Mouse (Mus musculus): ENCODE measurements around the gene 2310034G01Rik. TPM values are rescaled to one million over a fixed set of nuclear protein-coding genes. Genes with fewer than 3 reads are reported as not detected.

The 2310034G01Rik gene
- polyA plus RNA-seq, 2 experiments from 2014 or later: 0.23 TPM; not detected in 1

DNA sequence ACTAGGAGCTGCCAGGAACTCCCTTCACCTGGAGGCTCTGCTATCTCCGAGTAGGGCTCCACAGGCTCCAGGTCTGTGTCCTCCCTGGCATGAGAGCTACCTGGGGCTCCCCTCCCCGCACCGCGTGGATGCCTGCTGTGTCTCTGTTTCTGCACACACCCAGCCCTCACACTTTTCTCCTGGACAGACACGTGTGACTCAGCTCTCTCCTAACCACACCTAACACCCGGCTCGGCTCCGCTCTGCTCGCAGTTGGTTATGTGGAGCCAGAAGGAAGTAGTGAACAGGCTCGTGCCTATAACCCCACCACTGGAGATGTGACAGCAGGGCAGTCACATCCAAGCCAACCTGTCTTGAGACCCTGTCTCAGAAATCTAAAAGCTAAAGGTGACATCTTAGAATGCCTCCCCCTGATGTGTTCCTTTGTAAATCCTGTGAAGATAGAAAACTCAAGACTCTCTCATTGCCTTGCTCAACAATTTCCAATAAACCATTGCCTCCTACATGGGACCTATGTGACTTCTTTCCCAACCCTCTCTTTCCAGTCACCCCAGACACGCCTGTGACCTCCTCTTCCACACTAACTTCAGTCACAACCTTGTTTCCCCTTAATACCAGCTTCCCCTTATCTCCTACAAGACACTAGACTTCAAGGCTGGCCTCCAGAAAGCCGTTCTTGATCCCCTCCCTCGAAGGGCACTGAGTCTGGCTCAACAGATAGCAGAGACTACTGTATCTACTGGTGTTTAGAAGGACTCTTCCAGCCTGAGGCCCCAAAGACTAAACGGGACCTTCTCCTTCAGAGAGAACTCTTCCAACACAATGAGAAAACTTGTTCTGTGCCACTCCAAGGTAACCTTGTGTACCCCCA is 35.0 kb downstream of the 2310034G01Rik start:
- no peak for ATAC-seq

DNA sequence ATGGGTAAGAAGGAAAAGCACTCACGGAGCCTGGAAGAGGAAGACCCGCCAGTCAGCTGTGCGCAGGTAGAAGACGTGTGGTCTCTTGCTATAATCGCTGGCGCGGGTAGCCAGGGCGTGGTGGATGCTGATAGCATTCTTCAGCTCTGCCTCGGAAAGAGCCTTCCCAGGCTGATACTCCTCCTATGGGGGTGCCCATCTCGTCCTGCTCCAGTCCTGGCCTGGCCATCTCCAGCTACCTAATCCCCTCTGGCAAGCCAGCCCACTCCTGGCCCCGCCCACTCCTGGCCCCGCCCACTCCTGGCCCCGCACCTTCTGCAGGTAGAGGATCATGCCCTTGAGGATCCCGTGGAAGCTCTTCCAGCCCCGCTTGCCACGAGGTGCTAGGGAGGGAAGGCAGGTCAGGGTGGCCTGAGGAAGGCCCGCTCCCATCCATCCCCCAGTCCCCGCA is 35.9 kb downstream of the 2310034G01Rik start:
- ATAC-seq: no peak

DNA sequence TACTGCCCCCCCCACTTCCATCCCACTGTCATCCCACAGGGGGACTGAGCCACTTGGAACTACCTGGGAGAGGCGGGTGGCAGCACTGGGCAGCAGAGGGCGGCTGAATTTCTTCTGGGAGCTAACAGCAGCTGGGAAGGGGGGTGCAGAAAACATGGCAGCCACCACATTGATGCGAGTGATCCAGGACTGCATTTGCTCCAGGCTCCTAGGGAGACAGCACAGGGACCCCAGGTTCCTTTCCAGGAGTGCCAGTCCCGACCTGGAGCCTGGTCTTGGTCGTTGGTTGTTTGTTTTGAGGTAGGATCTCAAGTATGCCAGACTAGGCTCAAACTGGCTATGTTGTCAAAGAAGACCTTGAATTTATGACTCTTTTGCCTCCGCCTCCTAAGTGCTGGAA is 36.5 kb downstream of the 2310034G01Rik start:
- ATAC-seq: no peak

DNA sequence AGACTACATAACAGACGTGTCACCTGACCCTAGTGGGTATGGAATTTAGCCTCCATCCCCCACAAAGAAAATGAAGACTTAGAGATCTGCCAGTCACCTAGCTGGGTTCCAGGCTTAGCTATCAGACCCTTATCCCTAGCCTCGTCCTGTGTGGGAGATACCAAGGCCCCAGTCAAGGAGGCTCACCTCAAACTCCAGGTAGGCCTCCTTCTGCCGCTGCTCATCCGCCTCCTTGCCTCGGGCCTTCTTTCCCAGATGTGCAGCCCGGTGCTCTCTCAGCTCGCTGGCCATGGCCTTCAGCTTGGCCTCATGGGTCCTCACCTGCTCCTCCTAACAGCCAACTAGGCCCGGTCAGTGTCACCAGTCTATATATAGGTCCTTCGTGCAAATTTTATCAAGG is 37.0 kb downstream of the 2310034G01Rik start:
- no peak for ATAC-seq

DNA sequence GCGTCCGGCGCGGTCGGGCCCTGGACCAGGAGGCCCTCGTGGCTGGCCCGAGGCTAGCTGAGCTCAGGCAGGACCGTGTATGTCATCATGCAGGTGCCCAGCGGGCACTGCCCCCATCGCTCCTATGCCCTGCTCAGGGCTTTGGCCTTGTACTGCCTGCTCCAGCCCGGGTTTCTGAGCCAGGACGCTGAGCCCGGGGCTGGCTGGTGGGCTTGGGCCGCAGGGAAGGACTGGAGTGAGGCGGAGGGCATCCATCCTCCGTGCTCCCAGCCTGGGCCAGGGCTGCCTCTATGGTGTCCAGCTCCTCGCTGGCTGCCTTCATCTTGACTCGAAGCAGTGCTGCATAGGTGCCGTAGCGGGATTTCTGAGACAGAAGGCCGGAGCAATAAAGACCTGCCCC is 37.5 kb downstream of the 2310034G01Rik start:
- no peak for ATAC-seq

DNA sequence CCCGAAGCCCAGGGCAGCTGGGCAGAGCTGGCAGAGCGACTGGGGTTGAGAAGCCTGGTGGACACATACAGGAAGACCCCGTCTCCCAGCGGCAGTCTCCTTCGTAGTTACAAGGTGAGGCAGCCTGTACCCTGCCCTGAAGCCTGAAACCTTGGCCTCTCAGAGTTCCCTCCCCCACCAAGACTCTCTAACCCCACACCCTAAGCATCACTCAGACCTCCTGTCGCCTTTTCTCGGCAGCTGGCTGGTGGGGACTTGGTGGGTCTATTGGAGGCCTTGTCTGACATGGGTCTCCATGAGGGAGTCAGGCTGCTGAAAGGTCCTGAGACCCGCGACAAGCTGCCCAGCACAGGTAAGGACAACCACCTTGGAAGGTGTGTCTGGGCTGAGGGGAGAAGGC is 38.8 kb downstream of the 2310034G01Rik start:
- ATAC-seq: no peak

DNA sequence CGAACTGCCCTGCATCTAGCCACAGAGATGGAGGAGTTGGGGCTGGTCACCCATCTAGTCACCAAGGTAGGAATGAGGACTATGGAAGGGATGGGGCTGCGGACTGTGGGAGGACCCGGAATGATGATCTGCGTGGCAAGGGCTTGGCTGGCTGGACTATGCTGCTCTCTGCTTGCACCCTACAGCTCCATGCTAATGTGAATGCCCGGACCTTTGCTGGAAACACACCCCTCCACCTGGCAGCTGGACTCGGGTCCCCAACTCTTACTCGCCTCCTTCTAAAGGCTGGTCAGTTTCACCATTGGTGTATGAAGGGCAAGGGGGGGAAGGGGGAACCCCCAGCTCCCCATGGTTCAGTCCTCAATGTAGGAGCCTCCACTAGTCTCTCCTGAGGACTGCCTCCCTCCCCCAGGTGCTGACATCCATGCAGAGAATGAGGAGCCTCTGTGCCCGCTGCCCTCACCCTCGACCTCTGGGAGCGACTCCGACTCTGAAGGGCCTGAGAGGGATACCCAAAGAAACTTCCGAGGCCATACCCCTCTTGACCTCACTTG is 39.7 kb downstream of the 2310034G01Rik start:
- ATAC-seq: no peak

DNA sequence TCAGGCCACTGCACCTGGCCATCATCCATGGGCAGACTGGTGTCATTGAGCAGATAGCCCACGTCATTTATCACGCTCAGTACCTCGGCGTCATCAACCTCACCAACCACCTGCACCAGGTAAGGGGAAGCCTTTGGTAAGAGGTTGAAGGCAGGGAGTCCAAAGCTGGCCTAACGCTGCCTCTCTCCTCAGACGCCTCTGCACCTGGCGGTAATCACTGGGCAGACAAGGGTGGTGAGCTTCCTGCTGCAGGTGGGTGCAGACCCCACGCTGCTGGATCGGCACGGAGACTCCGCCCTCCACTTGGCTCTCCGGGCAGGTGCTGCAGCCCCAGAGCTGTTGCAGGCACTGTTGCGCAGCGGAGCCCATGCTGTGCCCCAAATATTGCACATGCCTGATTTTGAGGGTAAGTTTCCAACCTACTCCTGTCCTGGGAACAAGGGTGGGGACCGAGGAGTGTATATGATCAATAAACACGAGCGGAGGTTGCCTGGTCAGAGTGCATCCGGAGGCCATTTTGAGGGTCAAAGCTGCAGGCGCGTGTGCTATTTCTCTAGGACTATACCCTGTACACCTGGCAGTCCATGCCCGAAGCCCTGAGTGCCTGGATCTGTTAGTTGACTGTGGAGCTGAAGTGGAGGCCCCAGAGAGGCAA is 40.3 kb downstream of the 2310034G01Rik start:
- no peak for ATAC-seq

DNA sequence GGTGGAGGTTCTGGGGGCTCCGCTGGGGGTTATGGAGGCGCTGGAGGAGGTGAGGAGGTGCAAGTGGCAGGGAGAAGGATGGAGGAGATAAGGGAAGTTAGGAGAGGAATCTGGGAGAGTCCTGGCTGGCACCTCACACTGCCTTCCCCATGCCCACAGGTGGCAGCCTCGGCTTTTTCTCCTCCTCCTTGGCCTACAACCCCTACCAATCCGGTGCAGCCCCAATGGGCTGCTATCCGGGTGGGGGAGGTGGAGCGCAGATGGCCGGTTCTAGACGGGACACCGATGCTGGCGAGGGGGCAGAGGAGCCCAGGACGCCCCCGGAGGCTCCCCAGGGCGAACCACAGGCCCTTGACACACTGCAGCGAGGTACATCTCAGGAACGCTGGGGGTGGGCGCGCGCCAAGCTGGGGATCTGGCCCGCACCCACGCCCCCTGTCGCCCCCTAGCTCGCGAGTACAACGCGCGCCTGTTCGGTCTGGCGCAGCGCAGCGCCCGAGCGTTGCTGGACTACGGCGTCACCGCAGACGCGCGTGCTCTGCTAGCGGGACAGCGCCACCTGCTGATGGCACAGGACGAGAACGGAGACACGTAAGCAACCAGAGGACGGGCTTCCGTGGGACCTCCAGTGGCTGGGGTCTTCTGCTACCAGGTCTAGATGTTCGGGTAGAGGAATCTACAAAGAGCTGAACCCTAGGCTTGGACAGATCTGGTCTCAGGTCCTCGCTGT is 41.2 kb downstream of the 2310034G01Rik start:
- peak; percentile 13 for ATAC-seq

DNA sequence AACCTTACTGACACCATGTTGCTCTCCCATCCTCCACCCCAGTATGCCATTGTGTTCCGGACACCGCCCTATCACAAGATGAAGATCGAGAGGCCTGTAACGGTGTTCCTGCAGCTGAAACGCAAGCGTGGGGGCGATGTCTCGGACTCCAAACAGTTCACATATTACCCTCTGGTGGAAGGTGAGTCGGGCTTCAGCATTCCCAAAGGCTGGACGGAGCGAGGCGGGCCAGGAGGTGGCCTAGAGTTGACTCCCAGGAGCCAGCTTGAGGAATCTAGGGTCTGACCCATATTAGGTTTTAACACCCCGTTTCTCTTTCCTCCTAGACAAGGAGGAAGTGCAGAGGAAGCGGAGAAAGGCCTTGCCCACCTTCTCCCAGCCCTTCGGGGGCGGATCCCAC is 41.8 kb downstream of the 2310034G01Rik start:
- ATAC-seq: no peak

DNA sequence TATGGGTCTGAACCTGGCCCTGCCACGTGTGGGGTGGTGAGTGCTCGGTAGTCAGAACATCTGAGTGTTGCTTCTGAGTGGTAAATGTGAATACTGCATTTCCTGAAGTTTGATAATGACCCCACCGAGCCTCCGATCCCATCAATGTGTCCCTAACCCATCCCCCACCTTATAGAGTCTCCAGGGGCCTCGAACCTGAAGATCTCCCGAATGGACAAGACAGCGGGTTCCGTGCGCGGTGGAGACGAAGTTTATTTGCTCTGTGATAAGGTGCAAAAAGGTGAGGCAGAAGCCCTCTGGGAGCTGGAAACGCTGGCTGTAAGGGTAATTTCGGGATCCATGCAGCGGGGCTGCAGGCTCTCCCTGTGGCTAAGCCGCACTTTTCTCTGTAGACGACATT is 42.3 kb downstream of the 2310034G01Rik start:
- ATAC-seq: no peak

DNA sequence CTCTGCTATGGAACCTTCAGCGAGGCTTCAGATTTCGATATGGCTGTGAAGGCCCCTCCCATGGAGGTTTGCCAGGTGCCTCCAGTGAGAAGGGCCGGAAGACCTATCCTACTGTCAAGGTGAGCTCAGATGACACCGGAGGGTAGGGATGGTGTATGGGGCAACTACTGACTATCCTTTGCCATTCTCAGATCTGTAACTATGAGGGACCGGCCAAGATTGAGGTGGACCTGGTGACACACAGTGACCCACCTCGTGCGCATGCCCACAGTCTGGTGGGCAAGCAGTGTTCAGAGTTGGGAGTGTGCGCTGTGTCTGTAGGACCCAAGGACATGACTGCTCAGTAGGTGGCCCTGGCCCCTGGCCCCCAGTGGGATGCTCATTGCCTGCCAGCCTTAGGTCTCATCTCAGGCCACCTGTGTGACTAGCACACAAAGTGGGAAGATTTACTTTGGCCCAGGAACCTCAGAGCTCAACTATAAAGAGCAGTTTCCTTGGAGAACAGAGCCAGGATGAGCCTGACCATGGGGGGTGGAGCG is 43.3 kb downstream of the 2310034G01Rik start:
- ATAC-seq: no peak

DNA sequence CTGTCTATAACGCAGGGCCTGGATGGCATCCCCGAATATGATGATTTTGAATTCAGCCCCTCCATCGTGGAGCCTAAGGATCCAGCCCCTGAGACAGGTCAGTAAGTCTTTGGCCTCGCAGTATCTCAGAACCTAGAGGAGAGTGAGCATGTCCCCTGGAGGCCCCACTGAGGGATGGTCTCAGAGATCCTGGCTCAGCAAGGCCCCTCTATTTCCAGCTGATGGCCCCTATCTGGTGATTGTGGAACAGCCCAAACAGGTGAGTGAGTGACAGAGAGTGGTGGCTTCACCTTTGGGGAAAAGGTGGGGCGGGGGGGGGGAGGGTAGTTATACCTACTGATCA is 43.9 kb downstream of the 2310034G01Rik start:
- ATAC-seq: no peak

DNA sequence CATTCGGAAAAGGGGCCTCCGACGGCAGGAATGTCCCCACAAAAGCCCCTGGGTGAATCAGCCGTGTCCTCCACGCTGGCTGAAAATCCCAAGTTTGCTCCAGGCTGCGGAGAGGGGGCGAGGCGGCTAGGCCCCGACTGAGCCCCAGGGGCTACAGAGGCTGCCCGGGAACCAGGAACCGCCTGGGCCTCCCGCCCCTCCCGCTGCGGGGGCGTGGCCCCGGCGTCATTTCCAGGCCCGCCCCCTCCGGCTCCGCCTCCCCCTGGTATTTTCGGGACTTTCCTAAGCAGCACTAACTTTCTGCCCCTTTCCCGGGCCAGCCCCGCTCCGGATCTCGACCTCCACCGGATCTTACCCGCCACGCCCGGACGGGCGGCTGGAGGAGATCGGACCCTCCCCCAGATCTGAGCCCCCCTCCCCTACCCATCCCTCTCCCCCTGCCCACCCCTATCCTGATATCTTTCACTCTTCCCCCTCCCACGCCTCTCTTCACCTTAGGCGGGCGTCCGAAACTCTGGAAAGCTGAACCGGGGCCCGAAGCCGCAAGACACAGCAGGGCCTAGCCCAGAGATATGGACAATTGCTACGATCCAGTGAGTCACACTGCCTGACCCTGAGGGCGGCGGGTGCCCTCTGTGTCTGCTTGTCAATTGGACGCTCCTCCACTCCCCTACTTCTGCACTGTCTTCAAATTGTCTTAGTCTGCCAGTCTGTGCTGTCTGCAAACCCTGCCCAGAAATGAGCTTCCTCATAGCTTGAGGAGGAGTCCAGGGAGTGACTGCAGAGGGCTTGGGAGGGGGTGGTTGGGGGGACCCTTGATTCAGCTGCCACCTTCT is 44.5 kb downstream of the 2310034G01Rik start:
- ATAC-seq: peak; percentile 62

DNA sequence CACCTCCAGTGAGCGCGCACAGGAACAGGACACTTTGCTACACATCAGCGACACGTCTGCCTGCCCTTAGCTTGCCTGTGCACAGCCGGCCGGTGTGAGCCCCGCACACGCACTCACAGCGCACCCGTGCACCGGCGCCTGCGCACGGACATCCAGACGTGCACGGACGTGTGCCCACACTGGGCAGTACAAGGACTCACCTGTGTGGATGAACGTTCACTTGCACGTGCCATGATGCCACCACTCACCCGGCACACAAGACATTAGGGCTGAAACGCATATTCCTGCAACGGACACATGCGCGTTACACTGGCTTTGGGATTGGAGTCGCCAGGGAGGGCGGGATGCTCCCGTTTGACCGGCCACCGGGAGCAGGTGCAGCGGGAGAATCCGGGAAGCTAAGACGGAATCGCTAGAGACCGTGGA is 45.2 kb downstream of the 2310034G01Rik start:
- peak; percentile 42 for ATAC-seq

DNA sequence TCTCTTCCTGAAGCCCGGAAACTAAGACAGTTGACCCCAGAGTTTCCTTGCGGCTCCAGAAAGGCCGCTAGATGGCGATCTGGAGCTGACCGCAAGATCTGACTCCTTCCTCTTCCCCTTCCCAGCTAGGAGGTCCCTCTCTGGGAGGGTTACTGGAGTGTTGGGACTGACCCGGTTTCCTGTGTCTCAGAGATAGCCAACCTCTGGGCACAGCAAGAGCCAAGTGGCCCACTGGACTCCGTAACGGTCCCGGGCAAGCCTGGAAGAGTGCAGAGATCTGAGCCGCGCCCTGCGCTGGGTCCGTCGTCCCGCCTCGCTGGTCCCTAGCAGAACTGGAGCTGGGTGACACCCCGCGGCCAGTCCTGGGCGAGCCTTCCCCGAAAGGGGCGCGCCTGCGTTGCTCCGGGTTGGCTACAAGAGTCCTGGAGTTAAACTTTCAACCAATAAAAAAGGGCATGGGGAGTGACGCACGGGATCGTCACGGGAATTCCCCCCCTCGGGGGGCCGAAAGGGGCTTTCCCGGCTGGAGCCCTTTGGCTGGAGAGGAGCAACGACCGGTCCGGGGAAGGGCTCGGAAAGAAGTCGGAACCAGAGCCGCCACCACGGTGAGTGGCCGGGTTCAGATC is 45.8 kb downstream of the 2310034G01Rik start, which contains the start of gene Nfkb2:
TSS of gene Nfkb2 (plus strand) at position 105 of the 626 bp plus-strand sequence.
- ATAC-seq: peak; percentile 76

DNA sequence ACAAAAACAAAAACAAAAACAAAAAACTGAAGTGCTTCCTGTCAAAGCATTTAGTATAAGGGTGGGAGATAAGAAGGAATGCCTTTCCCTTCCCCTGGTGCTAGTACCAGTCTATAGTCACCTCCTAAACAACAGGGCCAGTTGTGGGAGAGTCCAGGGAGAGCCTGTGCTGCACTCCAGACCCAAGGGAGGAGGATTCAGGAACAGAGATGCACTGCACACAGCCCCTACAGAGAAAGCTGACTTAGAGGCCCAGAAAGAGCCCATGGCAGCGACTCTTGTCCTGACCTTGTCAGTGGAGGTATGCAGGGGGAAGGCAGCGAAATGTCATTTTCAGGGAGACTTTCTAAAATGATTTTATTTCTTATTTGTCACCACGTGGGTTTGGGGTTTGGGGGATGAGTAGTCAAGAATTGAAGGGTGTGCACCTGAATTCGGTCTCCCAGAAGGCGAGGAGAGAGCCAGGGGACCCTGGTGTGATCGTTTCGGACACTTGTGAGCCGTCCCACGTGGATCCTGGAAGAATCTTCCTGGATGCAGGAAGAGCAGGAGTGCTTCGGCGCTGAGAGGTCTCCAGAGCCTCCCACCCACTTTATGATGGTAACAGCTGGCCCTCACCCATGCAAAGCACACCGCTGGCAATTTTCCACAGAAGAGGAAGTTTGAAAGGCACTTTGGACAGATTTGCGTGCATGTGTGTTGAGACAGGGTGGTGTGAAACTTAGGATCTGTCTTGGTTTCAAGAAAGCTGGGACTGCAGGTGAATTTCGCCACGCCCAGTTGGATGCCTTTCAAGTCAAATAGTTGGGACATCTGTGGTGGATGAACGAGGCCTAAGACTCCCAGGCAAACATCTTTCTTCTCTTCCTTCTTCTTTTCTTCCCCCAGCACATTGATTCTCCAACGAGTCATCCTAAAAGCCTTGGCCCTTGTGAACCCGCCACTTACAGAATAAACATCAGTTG is 46.6 kb downstream of the 2310034G01Rik start:
- ATAC-seq: no peak

DNA sequence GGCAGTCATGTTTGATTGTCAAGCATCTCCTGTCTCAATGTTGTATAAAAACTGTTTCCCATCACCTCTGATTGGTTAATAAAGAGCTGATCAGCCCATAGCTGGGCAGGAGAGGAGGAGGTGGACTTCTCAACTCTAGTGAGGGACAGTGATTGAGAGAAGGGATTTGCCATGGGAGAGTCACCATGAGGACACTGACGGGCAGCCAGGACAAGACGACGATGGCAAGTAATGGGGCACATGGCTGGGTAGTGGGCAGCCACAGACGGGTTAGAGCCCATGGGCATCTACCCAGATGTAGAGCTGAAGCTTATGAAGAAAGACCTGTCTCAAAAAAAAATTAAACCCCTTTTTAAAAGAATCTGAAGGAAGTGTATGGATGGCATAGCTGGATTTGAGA is 47.6 kb downstream of the 2310034G01Rik start:
- no peak for ATAC-seq

DNA sequence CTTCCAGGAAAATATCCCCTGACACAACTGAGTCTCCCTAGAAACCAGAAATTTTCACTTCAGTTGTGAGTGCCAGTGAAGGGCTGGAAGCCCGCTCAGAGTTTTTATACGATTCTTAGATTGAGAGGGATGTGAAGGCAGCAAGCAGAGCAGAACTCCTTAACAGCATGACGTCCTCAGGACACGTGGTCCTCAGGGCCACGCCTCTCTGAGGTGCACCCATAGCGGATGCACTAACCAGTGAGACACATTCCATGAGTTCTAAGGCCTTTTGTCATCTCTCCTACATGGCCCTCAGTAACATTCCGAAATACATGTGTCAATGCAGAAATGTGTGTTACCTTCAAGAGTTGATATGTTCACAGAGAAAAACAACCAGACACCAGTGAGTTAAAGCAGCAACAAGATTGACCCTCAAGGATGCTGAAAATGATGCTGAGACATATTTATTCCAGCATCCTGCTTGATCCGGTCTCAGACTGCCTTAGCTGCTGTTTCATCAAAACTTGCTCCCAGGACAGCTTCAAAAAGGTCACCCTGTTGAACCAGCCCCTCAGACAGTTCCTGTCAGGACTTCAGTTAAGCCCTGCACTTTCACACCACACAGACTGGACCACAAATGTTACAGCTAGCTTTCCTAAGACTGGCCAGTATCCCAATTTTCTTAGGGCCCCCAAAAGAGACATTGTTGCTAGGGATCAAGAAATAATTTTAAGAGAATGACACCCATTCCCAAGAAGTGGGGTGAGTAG is 49.6 kb downstream of the 2310034G01Rik start:
- no peak for ATAC-seq
